Mouse (Mus musculus) neural tube, embryonic 14.5 days (tissue): ENCODE results near the gene C5ar2. TPM values are rescaled to one million over a fixed set of nuclear protein-coding genes. Genes with fewer than 3 reads are reported as not detected.

Source experiments
- ATAC-seq: fragments of 200-750 bp; cut with Nextera tagmentation; 2 replicates; pipeline ENCODE4 v1.8.0; 2017; ENCODE audit warnings: low read depth, mild to moderate bottlenecking, moderate TSS enrichment, moderate library complexity
- H3K27ac ChIP-seq: fragments of 300-500 bp; sonication (generic); 2 replicates; pipeline ENCODE4 v1.5.1; 2014; ENCODE audit warnings: low read depth, mild to moderate bottlenecking, control low read depth, low read length, moderate library complexity, mixed read lengths
- H3K27me3 ChIP-seq: fragments of 300-500 bp; sonication (generic); 2 replicates; pipeline ENCODE4 v1.6.1; 2014; ENCODE audit warnings: low read length; ENCODE audit not compliant: control insufficient read depth, insufficient read depth
- H3K36me3 ChIP-seq: fragments of 300-500 bp; sonication (generic); 2 replicates; pipeline ENCODE4 v1.6.1; 2014; ENCODE audit warnings: low read length, mixed read lengths; ENCODE audit not compliant: control insufficient read depth, insufficient read depth
- H3K4me1 ChIP-seq: fragments of 300-500 bp; sonication (generic); 2 replicates; pipeline ENCODE4 v1.6.1; 2014; ENCODE audit warnings: low read length; ENCODE audit not compliant: control insufficient read depth, insufficient read depth
- H3K4me2 ChIP-seq: fragments of 300-500 bp; sonication (generic); 2 replicates; pipeline ENCODE4 v1.6.1; 2014; ENCODE audit warnings: mild to moderate bottlenecking, low read depth, low read length, control low read depth
- H3K4me3 ChIP-seq: fragments of 300-500 bp; sonication (generic); 2 replicates; pipeline ENCODE4 v1.5.1; 2014; ENCODE audit warnings: low read depth, low read length, control low read depth, mixed read lengths
- H3K9ac ChIP-seq: fragments of 300-500 bp; sonication (generic); replicated peaks from 2 replicates; pipeline ENCODE4 v1.6.1; 2014; ENCODE audit warnings: low read depth, mild to moderate bottlenecking, control low read depth, low read length, mixed read lengths
- H3K9me3 ChIP-seq: fragments of 300-500 bp; sonication (generic); 2 replicates; pipeline ENCODE4 v1.6.1; 2016; ENCODE audit warnings: low read length; ENCODE audit not compliant: control insufficient read depth
- WGBS: fragments of 180-500 bp; shearing (Covaris S2); extraction: QIAGEN DNeasy Blood & Tissue Kit; methylation state at CpG from one replicate; pipeline ENCODE4 v1.1.7; 2014; 5-methylcytosine and 5-hydroxymethylcytosine counted together
- polyA plus RNA-seq: library from polyadenylated mRNA; unstranded; fragments of >200 nt; fragmentation: Nextera tagmentation; extraction: Ambion mirVana; gene quantifications from 2 replicates; pipeline ENCODE4 v1.2.1, GENCODE M21; 2014

The C5ar2 gene
- polyA plus RNA-seq, 1 experiment from 2014 or later, result 0.05 TPM

DNA sequence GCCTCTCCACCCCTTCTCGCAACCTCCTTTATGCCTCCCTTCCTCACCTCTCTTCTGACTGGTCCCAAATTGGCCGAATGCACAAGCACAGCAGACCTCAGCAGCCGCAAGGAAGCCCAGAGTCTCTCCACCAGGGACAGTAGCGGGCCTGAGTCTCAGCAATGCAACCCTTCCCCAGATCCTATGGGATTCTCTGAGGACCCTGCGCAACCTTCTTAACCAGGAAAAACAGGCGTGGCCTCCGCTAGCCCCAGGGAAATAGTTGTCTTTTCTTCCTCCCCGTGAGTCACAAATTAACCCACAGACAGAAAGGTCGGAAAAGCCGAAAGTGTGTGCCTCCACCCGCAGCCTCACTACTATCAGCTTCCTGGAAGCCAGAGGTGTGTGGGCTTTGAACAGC is 2.2 kb downstream of the C5ar2 start:
- no peaks in the 10 kb centered on the region for H3K9me3 ChIP-seq
- no peak for ATAC-seq
- no peaks in the 10 kb centered on the region for H3K36me3 ChIP-seq
- no peaks in the 10 kb centered on the region for H3K4me1 ChIP-seq
- WGBS, result 60% methylated on average over 11 of the region's 11 CpGs
- no peak overlapping the region for H3K4me2 ChIP-seq
- no peaks in the 10 kb centered on the region for H3K27me3 ChIP-seq
- no peak overlapping the region for H3K4me3 ChIP-seq
- no peak overlapping the region for H3K9ac ChIP-seq
- no peak overlapping the region for H3K27ac ChIP-seq

DNA sequence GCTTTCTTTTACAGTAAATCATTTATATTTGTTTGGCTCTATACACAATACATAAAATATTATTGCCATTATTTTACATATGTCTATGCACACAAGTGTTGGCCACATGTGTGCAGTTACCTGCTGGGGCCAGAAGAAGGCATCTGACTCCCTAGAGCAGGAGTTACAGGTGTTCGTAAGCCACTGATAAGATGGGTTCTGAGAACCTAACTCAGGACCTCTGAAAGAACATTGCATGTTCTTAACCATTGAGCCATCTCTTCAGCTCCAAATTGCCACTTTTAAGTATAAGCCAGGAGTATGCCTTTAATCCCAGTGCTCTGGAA is 3.0 kb downstream of the C5ar2 start:
- Histone ChIP-seq H3K27me3 (no peaks in the 10 kb centered on the region), H3K4me3 (no peak overlapping the region), H3K4me2 (no peak overlapping the region), H3K27ac (no peak overlapping the region), H3K9ac (no peak overlapping the region), H3K36me3 (no peaks in the 10 kb centered on the region), H3K9me3 (no peaks in the 10 kb centered on the region), H3K4me1 (no peaks in the 10 kb centered on the region)
- 90% methylated on average over 1 of the region's 1 CpGs for WGBS
- no peak for ATAC-seq

DNA sequence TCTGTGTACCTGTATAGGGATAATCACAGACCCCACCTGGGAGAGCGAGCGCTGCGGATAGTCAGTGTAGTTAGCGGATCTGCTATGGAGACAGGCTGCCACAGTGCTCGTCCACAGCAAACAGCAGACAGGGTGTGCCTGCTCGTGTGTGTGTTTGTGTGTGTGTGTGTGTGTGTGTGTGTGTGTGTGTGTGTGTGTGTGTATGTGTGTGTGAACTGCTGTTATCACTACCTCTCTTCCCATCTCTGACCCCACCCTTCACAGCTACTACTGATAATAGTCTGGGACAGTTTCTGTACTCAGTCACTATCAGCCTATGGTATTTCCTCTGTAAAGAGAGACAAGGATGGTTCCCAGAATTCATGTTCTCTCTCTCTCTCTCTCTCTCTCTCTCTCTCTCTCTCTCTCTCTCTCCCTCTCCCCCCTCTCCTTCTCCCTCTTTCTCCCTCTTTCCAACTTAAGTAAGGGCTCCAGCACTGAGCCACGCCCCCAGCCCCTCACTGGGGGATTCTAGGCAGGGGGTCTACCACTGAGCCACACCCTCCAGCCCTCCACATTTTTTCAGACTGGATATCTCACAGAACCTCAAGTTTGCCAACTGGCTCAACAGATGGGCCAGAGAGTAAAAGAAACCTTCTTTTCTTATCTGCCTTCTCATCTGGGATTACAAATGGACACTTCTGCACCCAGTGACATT is 3.5 kb downstream of the C5ar2 start:
- Histone ChIP-seq H3K4me2 (no peak overlapping the region), H3K36me3 (no peaks in the 10 kb centered on the region), H3K4me3 (no peak overlapping the region), H3K9ac (no peak overlapping the region), H3K27ac (no peak overlapping the region), H3K4me1 (no peaks in the 10 kb centered on the region), H3K27me3 (no peaks in the 10 kb centered on the region), H3K9me3 (no peaks in the 10 kb centered on the region)
- no peak for ATAC-seq
- 73% methylated on average over 7 of the region's 7 CpGs for WGBS

DNA sequence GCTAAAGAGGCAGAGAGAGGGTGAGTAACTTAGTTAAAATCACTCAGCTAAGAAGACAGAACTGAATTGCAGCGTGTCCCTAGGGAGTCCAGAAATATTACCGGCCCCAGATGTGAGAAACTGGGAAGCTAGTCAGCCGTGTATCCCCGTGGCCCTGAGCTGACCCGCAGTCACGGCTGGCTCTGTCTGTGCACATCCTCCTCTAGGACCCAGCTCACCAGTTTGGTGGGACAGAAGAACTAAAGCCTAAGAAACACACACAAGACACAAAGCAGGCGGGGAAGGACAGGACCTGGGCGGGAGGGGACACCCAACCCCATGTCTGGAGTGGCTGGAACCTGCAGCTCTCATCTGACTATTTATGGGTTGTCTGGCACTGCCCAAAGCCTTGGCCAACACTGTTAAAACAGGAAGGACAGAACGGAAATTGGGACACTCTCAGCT is 4.4 kb downstream of the C5ar2 start:
- no peaks in the 10 kb centered on the region for H3K27me3 ChIP-seq
- ATAC-seq, result no peak
- no peak overlapping the region for H3K4me2 ChIP-seq
- H3K27ac ChIP-seq, result no peak overlapping the region
- H3K9ac ChIP-seq, result no peak overlapping the region
- no peaks in the 10 kb centered on the region for H3K4me1 ChIP-seq
- WGBS, result 59% methylated on average over 9 of the region's 9 CpGs
- H3K9me3 ChIP-seq, result no peaks in the 10 kb centered on the region
- no peaks in the 10 kb centered on the region for H3K36me3 ChIP-seq
- no peak overlapping the region for H3K4me3 ChIP-seq

DNA sequence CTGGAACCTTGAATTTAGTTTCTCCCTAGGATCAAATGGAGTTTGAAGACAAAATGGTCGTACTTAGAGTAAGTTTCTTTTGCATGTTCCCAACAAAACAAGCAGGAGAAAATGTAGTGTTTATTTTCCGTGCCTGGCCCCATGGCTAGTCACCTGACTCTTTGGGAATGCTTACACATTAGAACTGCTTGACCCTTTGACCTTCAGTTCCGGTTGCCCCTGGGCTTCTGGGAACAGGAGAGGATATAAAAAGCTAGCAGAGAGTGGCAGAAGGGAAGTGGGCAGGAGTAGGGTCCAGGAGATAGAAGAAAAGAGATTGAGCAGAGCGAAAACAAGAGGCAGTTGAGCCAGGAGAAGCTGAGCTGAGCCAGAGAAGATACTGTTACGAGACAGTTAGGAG is 14.1 kb downstream of the C5ar2 start:
- no peak overlapping the region for H3K4me2 ChIP-seq
- H3K4me1 ChIP-seq, result no peaks in the 10 kb centered on the region
- no peak for ATAC-seq
- no peak overlapping the region for H3K27ac ChIP-seq
- H3K9ac ChIP-seq, result no peak overlapping the region
- WGBS, result 51% methylated on average over 5 of the region's 5 CpGs
- no peaks in the 10 kb centered on the region for H3K27me3 ChIP-seq
- H3K36me3 ChIP-seq, result no peaks in the 10 kb centered on the region
- H3K4me3 ChIP-seq, result no peak overlapping the region
- H3K9me3 ChIP-seq, result no peaks in the 10 kb centered on the region

DNA sequence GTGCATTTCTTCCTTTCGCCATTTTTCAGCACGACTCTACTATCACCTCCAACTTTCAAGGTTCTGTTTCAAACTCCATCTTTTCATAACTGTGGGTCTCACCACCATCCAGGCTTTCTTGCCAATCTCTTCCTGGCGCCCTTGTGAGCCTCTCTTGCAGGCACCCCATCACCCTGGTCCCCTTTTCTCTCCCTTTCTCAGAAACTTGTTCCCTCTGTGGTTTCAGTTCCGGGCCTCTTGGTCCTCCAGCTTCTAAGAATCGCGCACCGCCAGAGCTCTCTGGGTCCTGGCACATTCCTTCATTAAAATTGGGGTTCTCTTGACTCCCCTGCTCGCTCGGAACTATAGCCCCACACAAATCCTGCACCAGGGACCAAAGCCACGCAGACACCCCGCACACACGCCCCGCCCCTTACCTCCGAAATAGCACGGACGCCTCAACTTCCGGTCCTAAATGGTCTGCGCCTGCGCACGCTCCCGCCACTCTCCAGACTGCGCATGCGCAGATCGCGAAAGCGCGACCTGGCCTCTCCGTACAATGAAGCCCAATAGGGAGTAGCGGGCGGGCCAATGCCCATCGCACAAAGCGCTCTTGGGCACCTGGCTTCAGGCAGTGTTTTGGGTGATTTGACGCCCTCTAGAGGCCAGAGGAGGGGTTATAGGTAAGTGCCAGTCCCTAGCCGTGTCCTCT is 22.2 kb downstream of the C5ar2 start, which contains the start of gene Dhx34:
TSS of gene Dhx34 (minus strand) at position 456 of the 691 bp plus-strand sequence.
- peak within 1 kb of the TSS; percentile 78 for H3K4me2 ChIP-seq
- peak within 1 kb of the TSS; percentile 57 for H3K4me3 ChIP-seq
- peaks cover 7% of the 10 kb centered on the region; the same call in 1 of the 2 replicates for H3K4me1 ChIP-seq
- H3K27me3 ChIP-seq, result no peaks in the 10 kb centered on the region
- H3K36me3 ChIP-seq, result no peaks in the 10 kb centered on the region
- peak within 1 kb of the TSS; percentile 55 for H3K9ac ChIP-seq
- peak within 1 kb of the TSS; percentile 56 for H3K27ac ChIP-seq
- H3K9me3 ChIP-seq, result no peaks in the 10 kb centered on the region
- peak; percentile 96 for ATAC-seq
- 2% methylated on average over 34 of the region's 34 CpGs for WGBS

DNA sequence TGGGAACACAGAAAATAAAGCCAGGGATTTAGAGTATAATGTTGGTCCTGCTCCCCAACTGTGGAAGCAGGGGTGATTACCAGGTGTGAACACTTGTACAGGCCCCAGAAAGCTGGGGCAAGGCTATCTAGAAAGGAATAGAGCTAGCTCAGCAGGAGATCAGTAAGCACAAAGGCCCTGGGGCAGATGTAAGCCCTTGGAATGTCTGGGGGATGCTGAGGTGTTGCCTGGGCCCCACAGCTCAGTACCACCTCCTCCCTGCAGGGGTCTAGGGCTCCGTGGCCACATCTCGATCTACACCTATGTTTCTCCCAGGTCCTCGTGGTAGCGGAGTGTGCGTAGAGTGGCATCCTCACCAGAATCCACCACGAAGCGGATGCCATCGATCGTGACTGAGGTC is 30.0 kb downstream of the C5ar2 start:
- Histone ChIP-seq H3K27me3 (no peaks in the 10 kb centered on the region), H3K9ac (no peak overlapping the region), H3K27ac (no peak overlapping the region), H3K9me3 (no peaks in the 10 kb centered on the region), H3K4me3 (no peak overlapping the region), H3K4me2 (no peak overlapping the region), H3K4me1 (no peaks in the 10 kb centered on the region), H3K36me3 (peaks cover 51% of the 10 kb centered on the region)
- no peak for ATAC-seq
- WGBS, result 92% methylated on average over 9 of the region's 9 CpGs

DNA sequence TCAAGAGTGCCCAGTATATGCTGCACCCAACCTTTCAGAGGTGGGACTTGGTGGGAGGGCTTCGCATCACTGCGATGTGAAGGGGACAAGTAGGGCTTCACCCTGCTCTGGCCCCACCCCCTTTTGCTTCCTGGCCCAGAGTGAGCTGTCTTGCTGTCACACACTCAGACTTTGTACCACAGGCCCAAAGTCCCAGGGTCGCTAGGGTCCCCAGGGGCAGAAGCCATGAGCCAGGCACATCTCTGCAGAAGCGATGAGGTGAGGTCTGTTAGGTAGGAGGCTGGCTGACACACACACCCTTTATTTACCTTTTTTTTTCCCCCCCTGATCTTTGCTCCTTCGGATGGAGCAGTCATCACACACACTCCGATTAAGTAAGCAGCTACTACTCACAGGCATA is 30.8 kb downstream of the C5ar2 start:
- 91% methylated on average over 6 of the region's 6 CpGs for WGBS
- H3K27ac ChIP-seq, result no peak overlapping the region

DNA sequence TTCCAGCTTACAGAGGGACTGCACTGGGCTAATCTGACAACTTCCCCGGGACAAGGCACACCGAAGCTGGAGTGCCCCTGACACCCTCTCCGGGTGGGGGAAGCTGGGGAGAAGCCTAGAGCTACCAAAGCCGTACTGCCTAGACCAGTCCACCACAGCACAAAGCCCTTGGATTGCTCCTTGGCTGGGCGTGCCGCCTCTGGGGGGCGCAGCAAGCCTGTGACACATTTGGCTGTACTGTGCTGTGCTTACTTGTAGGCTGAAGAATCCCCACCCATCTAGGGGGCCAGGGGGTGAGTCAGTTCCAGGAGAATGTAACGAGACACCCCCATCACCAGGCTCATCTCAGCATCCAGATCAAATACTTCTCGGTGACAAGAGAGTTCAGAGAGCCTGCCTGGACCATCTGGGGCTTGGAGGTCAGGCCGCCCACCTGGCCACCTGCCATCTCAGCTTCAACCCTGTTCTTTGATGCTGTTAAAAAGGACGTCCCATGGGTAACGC is 33.0 kb downstream of the C5ar2 start:
- Histone ChIP-seq H3K9ac (no peak overlapping the region), H3K4me2 (no peak overlapping the region), H3K9me3 (no peaks in the 10 kb centered on the region), H3K4me3 (no peak overlapping the region), H3K4me1 (no peaks in the 10 kb centered on the region), H3K27ac (no peak overlapping the region), H3K27me3 (no peaks in the 10 kb centered on the region), H3K36me3 (peaks cover 51% of the 10 kb centered on the region)
- 86% methylated on average over 12 of the region's 12 CpGs for WGBS
- no peak for ATAC-seq

More for the DNA sequence above, 30.8 kb downstream of the C5ar2 start:
- no peaks in the 10 kb centered on the region for H3K9me3 ChIP-seq
- no peak overlapping the region for H3K9ac ChIP-seq
- H3K4me1 ChIP-seq, result no peaks in the 10 kb centered on the region
- no peak overlapping the region for H3K4me3 ChIP-seq
- H3K36me3 ChIP-seq, result peaks cover 54% of the 10 kb centered on the region
- no peaks in the 10 kb centered on the region for H3K27me3 ChIP-seq
- no peak overlapping the region for H3K4me2 ChIP-seq
- no peak for ATAC-seq
